Mouse (Mus musculus) forebrain, embryonic 11.5 days (tissue): Measurements from ENCODE around the gene Anks1. TPM values are rescaled to one million over a fixed set of nuclear protein-coding genes. Genes with fewer than 3 reads are reported as not detected.
"Not testable (repeated sequence)": the region's sequence is repeated elsewhere in the genome, so short reads cannot be mapped to it uniquely, and the experiment has no call there.

ENCODE experiments used
- ATAC-seq: fragments of 200-750 bp; cut with Nextera tagmentation; replicated peaks from 2 replicates; pipeline ENCODE4 v1.8.0; 2017; ENCODE audit warnings: moderate TSS enrichment; ENCODE audit not compliant: low FRiP score
- DNase-seq: peaks from one replicate; pipeline ENCODE4 v3.0.0-alpha.2; 2017; ENCODE audit warnings: low spot score
- H3K27ac ChIP-seq: fragments of 300-500 bp; sonication (generic); 2 replicates; pipeline ENCODE4 v1.5.1; 2014; ENCODE audit warnings: low read depth, low read length
- H3K27me3 ChIP-seq: fragments of 300-500 bp; sonication (generic); 2 replicates; pipeline ENCODE4 v1.6.1; 2014; ENCODE audit warnings: mild to moderate bottlenecking, low read length, mixed read lengths; ENCODE audit not compliant: control insufficient read depth, insufficient read depth
- H3K36me3 ChIP-seq: fragments of 300-500 bp; sonication (generic); 2 replicates; pipeline ENCODE4 v1.6.1; 2014; ENCODE audit warnings: mild to moderate bottlenecking, low read length, moderate library complexity, mixed read lengths; ENCODE audit not compliant: control insufficient read depth, insufficient read depth
- H3K4me1 ChIP-seq: fragments of 300-500 bp; sonication (generic); replicated peaks from 2 replicates; pipeline ENCODE4 v1.6.1; 2014; ENCODE audit warnings: low read length, mixed read lengths; ENCODE audit not compliant: control insufficient read depth, insufficient read depth
- H3K4me2 ChIP-seq: fragments of 300-500 bp; sonication (generic); 2 replicates; pipeline ENCODE4 v1.6.1; 2014; ENCODE audit warnings: low read depth, mild to moderate bottlenecking, low read length, moderate library complexity, mixed read lengths; ENCODE audit not compliant: severe bottlenecking
- H3K4me3 ChIP-seq: fragments of 300-500 bp; sonication (generic); 2 replicates; pipeline ENCODE4 v1.5.1; 2014; ENCODE audit warnings: low read depth, low read length
- H3K9ac ChIP-seq: fragments of 300-500 bp; sonication (generic); 2 replicates; pipeline ENCODE4 v1.6.1; 2014; ENCODE audit warnings: low read length
- H3K9me3 ChIP-seq: fragments of 300-500 bp; sonication (generic); 2 replicates; pipeline ENCODE4 v1.6.1; 2016; ENCODE audit warnings: low read length, mixed read lengths; ENCODE audit not compliant: control insufficient read depth
- WGBS: fragments of 180-500 bp; shearing (Covaris S2); extraction: QIAGEN DNeasy Blood & Tissue Kit; methylation state at CpG from one replicate; pipeline ENCODE4 v1.1.7; 2014; 5-methylcytosine and 5-hydroxymethylcytosine counted together
- polyA plus RNA-seq: library from polyadenylated mRNA; unstranded; fragments of >200 nt; fragmentation: Nextera tagmentation; extraction: Ambion mirVana; gene quantifications from 2 replicates; pipeline ENCODE4 v1.2.1, GENCODE M21; 2014

Gene Anks1
- polyA plus RNA-seq, 1 experiment from 2014 or later: 42.6 TPM

GRCm38 (mm10) chr17:27986106-27986505 is 77.0 kb downstream of the Anks1 start:
- ATAC-seq: no peak
- no peak overlapping the region for H3K4me2 ChIP-seq
- no peak for DNase-seq
- H3K27me3 ChIP-seq: no peaks in the 10 kb centered on the region
- 0 out of 2 replicates have a peak, but pooled peaks cover 2% of the 10 kb centered on the region for H3K4me1 ChIP-seq
- no peak overlapping the region for H3K4me3 ChIP-seq
- 96% methylated on average over 19 of the region's 19 CpGs for WGBS
- no peak overlapping the region for H3K27ac ChIP-seq
- H3K9ac ChIP-seq: no peak overlapping the region
- no peaks in the 10 kb centered on the region; the same call in 1 of the 2 replicates for H3K36me3 ChIP-seq
- H3K9me3 ChIP-seq: no peaks in the 10 kb centered on the region

DNA sequence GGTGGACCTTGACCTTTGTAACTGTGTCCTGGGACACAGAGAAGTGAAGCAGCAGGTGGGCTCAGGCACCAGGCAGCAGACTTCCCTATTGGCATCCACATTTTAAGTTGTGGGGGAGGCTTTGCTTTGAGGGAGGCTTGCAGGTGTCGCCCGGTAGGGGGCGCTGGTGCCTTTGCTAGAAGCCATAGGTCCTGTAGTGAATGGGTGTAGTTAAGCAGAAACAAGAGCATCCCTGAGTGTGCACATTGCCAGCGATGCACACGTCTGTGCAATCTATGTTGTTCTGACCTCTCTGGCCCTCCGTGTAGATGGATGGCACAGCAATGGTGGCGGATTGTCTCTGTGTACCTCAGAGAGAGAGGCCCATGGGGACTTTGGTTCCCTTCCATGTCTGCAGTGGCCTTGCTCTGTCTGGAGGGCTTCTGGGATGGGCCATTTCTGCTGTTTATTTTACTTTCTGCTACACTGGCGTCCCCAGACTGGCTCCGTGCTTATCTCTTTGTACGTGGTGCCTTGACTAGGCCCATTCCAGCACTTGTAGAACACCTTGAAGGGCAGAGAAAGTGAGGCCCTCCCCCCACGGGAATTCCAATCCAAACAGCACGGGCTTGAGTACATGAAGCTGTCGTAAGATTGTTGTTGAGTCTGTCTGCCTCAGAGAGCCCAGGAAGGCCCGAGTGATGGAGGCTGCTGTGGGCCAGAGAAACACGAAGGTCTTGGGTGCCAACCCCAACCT is 80.9 kb downstream of the Anks1 start:
- Histone ChIP-seq H3K36me3 (no peaks in the 10 kb centered on the region; the same call in 1 of the 2 replicates), H3K27ac (no peak overlapping the region), H3K9ac (no peak overlapping the region), H3K9me3 (no peaks in the 10 kb centered on the region), H3K4me3 (no peak overlapping the region), H3K4me1 (0 out of 2 replicates have a peak, but pooled peaks cover 2% of the 10 kb centered on the region), H3K4me2 (no peak overlapping the region), H3K27me3 (no peaks in the 10 kb centered on the region)
- WGBS: 49% methylated on average over 15 of the region's 15 CpGs
- ATAC-seq (peak; percentile 46; the same call in 1 of the 2 replicates), DNase-seq (peak; percentile 91)

DNA sequence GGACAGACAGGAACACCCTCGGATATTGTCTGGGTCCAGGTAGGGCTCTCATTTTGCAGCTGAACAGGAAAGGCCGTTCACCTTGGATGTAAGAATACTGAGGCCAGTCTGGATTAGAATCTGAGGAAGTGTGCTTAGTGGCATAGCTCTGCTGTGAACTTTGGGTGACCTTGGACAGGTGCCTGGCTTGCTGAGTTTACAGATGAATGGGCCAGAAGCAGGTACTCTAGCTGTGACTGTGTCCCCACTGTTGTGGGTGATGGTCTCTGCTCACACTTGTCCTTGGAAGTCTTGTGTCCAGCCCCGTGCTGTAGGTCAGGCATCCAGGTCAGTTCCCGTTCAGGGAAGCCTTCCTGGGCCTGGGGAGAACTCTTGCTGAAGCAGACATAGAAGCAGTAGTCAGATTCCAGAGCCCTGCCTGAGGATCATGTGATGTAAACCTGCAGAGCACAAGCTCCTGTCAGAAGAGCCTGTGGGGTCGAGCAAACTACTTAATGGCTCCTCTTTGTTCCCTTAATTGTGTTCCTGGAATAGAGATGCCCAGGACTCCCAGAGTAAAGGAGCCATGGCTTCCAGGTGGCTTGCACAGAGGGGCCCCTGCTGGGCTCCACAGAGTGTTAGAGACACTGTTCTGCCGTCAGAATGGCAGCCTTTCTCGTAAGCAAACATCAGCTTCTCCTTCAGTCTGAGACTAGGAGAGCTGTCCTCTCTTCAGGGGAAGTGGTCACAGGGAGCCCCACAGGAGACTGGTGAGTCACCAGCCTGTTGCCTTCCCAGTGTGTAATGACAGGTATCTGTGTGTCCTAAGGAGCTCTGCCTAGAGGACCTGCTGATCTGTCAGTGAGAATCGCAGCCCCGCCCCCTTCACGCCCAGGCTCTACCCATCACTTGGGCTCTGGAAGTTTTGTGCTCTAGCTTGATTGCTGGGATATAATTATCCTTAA is 85.2 kb downstream of the Anks1 start:
- Histone ChIP-seq H3K4me1 (0 out of 2 replicates have a peak, but pooled peaks cover 2% of the 10 kb centered on the region), H3K27ac (no peak overlapping the region), H3K9me3 (no peaks in the 10 kb centered on the region), H3K36me3 (peaks cover 4% of the 10 kb centered on the region; the same call in 1 of the 2 replicates), H3K4me3 (no peak overlapping the region), H3K4me2 (no peak overlapping the region), H3K27me3 (no peaks in the 10 kb centered on the region), H3K9ac (no peak overlapping the region)
- WGBS: 58% methylated on average over 10 of the region's 10 CpGs
- ATAC-seq (no peak), DNase-seq (no peak)

GRCm38 (mm10) chr17:27996320-27996719 is 87.2 kb downstream of the Anks1 start:
- ATAC-seq (no peak), DNase-seq (no peak)
- H3K27ac ChIP-seq: no peak overlapping the region
- no peak overlapping the region for H3K9ac ChIP-seq
- no peaks in the 10 kb centered on the region for H3K27me3 ChIP-seq
- 89% methylated on average over 4 of the region's 4 CpGs for WGBS
- H3K4me1 ChIP-seq: peaks cover 2% of the 10 kb centered on the region; the same call in 1 of the 2 replicates
- H3K4me3 ChIP-seq: no peak overlapping the region
- H3K4me2 ChIP-seq: no peak overlapping the region
- no peaks in the 10 kb centered on the region for H3K9me3 ChIP-seq
- H3K36me3 ChIP-seq: peaks cover 4% of the 10 kb centered on the region; the same call in 1 of the 2 replicates

GRCm38 (mm10) chr17:27997212-27997611 is 88.1 kb downstream of the Anks1 start:
- ATAC-seq: no peak
- no peak overlapping the region for H3K9ac ChIP-seq
- peaks cover 4% of the 10 kb centered on the region; the same call in 1 of the 2 replicates for H3K36me3 ChIP-seq
- H3K4me2 ChIP-seq: no peak overlapping the region
- no peaks in the 10 kb centered on the region for H3K9me3 ChIP-seq
- H3K4me1 ChIP-seq: peaks cover 2% of the 10 kb centered on the region; the same call in 1 of the 2 replicates
- DNase-seq: no peak
- no peaks in the 10 kb centered on the region for H3K27me3 ChIP-seq
- WGBS: 87% methylated on average over 12 of the region's 12 CpGs
- H3K27ac ChIP-seq: no peak overlapping the region
- no peak overlapping the region for H3K4me3 ChIP-seq

GRCm38 (mm10) chr17:27999683-28000273 is 90.7 kb downstream of the Anks1 start:
- WGBS: 87% methylated on average over 13 of the region's 13 CpGs
- H3K27ac ChIP-seq, H3K27me3 ChIP-seq, ATAC-seq, H3K4me2 ChIP-seq, H3K4me1 ChIP-seq, H3K36me3 ChIP-seq, H3K4me3 ChIP-seq, H3K9ac ChIP-seq, DNase-seq, H3K9me3 ChIP-seq: not testable (repeated sequence)

DNA sequence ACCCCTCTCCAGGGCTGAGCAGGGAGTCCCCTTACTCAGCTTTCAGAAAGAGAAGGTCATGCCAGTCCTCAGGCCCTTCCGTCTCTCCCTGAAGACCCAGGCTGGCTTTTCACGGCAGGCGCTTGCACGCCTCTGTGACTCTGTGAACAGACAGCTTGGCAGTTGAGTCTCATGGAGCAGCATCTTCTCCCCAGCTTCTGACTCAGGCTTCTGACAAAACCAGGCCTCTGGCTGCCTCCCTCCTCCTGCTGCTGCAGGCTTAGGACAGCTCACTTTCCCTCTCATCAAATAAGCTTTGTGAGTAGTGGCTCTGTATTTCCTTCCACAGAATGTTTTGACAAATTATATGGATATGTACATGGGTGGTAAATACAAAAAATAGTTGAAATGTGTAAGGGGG is 91.3 kb downstream of the Anks1 start:
- Histone ChIP-seq H3K36me3 (peaks cover 4% of the 10 kb centered on the region; the same call in 1 of the 2 replicates), H3K4me2 (no peak overlapping the region), H3K9me3 (no peaks in the 10 kb centered on the region), H3K27ac (no peak overlapping the region), H3K9ac (no peak overlapping the region), H3K4me3 (no peak overlapping the region), H3K27me3 (no peaks in the 10 kb centered on the region), H3K4me1 (peaks cover 2% of the 10 kb centered on the region; the same call in 1 of the 2 replicates)
- ATAC-seq: no peak
- WGBS: 59% methylated on average over 4 of the region's 4 CpGs
- no peak for DNase-seq

- Histone ChIP-seq H3K4me3 (no peak overlapping the region), H3K27me3 (no peaks in the 10 kb centered on the region), H3K4me1 (peaks cover 2% of the 10 kb centered on the region; the same call in 1 of the 2 replicates), H3K27ac (0 out of 2 replicates have a peak overlapping the region, but pooled peaks have one; percentile 1), H3K9me3 (no peaks in the 10 kb centered on the region), H3K9ac (peak overlapping the region; percentile 1; the same call in 1 of the 2 replicates), H3K4me2 (no peak overlapping the region), H3K36me3 (peaks cover 4% of the 10 kb centered on the region; the same call in 1 of the 2 replicates)
- 54% methylated on average over 1 of the region's 1 CpGs for WGBS
- DNase-seq (no peak), ATAC-seq (no peak)
Measured at GRCm38 (mm10) chr17:28000851-28001250, 91.7 kb downstream of the Anks1 start.
